Mouse (Mus musculus) urinary bladder, postnatal 4 days (tissue): ENCODE data around the gene Gm20815.
"Not testable (repeated sequence)": the region's sequence is repeated elsewhere in the genome, so short reads cannot be mapped to it uniquely, and the experiment has no call there.

ENCODE experiments used
- DNase-seq, 2 experiments: peaks; one replicate each; pipeline ENCODE4 v3.0.0; 2021 to 2022; ENCODE audit warnings: low spot score in 2 of 2

Gene Gm20815

GRCm38 (mm10) chrY:8835069-8835468 lies at the start of gene Gm20815:
Gene Gm20815, minus strand, starts transcription at chrY:8835169.
- DNase-seq = not testable (repeated sequence)
